Mouse (Mus musculus) CD4-positive, CD25-positive, alpha-beta regulatory T cell, adult 2 months (primary cell): ENCODE results near the gene Klhl22.
"Not testable (repeated sequence)": the region's sequence is repeated elsewhere in the genome, so short reads cannot be mapped to it uniquely, and the experiment has no call there.

Experiments
- DNase-seq: peaks from one replicate; pipeline ENCODE4 v3.0.0-alpha.2; 2012; ENCODE audit warnings: low read depth, low spot score

Gene Klhl22

GRCm38 (mm10) chr16:17759344-17759773, at the start of gene Klhl22:
Gene Klhl22 (plus strand): TSS chr16:17759618.
- peak; percentile 89 for DNase-seq

- no peak for DNase-seq
Observed at GRCm38 (mm10) chr16:17717791-17718190, 41.6 kb upstream of the Klhl22 start.

- DNase-seq = no peak
Observed at GRCm38 (mm10) chr16:17721114-17721808, 38.2 kb upstream of the Klhl22 start.

- no peak for DNase-seq
Observed at GRCm38 (mm10) chr16:17721822-17722460, 37.5 kb upstream of the Klhl22 start.

GRCm38 (mm10) chr16:17722461-17723324, 36.7 kb upstream of the Klhl22 start:
- peak; percentile 93 for DNase-seq

- DNase-seq = no peak
Observed at GRCm38 (mm10) chr16:17723325-17723626, 36.1 kb upstream of the Klhl22 start.

DNA sequence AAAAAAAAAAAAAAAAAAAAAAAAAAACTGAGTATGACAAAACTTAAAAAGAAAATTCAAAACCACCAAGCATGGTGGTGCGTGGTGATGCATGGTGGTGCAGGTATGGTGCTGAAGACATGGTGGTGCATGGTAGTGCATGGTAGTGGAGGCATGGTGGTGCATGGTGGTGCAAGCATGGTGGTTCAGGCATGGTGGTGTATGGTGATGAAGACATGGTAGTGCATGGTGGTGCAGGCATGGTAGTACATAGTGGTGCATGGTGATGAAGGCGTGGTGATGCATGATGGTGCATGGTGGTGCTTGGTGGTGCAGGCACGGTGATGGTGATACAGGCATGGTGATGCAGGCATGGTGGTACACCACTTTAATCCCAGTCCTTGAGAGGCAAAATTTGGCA, 35.0 kb upstream of the Klhl22 start:
- DNase-seq = peak; percentile 17

- peak; percentile 89 for DNase-seq
Observed at GRCm38 (mm10) chr16:17727179-17727861, 32.1 kb upstream of the Klhl22 start.

GRCm38 (mm10) chr16:17729974-17730373, 29.4 kb upstream of the Klhl22 start:
- DNase-seq = no peak

DNA sequence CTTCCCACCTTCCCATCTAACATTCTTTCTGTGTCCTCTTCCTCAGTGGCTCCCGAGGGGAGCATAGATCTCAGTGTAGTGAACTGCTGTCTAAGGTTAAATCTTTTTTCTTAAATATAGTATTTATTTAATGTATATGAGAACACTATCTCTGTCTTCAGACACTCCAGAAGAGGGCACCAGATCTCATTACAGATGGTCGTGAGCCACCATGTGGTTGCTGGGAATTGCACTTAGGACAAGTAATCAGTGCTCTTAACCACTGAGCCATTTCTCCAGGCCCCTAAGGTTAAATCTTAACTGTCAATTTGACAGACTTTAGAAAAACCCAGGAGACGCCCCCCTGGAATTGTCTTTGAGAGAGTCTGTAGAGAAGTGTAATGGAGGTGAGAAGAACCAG, 27.4 kb upstream of the Klhl22 start:
- no peak for DNase-seq

- DNase-seq = no peak
Observed at GRCm38 (mm10) chr16:17732431-17732830, 27.0 kb upstream of the Klhl22 start.

DNA sequence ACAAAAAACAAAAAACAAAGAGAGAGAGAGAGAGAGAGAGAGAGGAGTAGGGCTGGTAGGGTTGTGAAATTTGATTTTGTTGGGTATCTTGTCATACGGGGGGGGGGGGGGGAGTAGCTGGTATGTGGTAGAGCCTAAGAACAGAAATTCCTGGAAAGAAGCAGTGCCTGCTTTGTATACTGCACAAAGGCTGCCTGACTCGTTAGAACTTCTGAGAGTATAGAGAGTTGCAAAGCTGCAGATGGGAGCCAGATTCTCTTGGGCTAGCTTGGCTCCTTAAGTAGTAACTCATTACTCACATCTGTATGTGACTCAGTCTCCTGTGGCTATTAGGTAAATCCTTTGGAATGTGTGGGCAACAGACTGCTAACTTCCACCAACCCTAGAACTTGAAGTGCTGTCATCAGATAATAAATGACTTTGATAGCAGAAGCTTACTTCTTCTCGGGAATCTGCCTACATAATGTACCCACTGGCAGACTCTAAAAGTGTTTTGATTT, 26.5 kb upstream of the Klhl22 start, which contains the start of gene Med15:
TSS of gene Med15 (minus strand) at position 51 of the 500 bp plus-strand sequence.
- DNase-seq = no peak

GRCm38 (mm10) chr16:17733646-17734045, 25.8 kb upstream of the Klhl22 start:
- DNase-seq = no peak

DNA sequence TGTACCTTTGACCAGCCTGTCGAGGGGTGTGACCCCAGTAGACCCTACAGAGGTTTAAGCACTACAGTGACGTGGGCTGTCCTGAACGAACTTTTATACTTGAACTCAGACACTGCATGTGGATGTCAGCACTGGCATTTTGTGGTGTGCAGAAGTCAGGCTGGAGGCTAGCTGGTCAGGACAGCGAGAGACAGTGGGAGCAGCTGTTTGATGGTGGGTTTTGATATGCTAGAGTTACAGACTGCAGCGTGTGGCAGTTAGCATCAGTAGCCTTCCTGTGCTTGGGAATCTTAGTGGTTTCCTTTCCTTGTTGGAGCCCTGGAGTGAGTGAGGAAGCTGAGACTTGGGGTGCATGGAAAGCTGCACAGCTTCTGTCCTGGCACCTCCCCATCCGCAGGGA, 24.5 kb upstream of the Klhl22 start:
- DNase-seq = not testable (repeated sequence)

GRCm38 (mm10) chr16:17736156-17736555, 23.3 kb upstream of the Klhl22 start:
- DNase-seq = no peak

DNA sequence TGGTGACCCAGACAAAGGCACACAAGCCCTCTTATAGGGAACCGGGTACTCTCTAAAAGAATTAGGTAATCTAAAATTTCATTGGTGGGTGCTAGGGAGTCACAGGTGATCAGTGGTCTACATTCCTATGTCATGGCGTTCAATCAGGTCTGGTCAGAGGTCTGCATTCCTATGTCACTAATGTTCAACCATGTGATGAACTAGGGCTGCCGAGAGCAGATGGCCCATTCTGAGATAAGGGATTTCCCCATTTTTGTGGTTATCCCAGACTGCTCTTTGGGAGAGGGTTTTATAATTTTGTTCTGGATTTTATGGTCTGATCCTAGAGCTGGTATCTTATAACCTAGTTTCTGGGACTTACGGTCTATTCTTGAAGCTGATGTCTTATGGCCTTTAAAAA, 19.3 kb upstream of the Klhl22 start:
- no peak for DNase-seq

DNA sequence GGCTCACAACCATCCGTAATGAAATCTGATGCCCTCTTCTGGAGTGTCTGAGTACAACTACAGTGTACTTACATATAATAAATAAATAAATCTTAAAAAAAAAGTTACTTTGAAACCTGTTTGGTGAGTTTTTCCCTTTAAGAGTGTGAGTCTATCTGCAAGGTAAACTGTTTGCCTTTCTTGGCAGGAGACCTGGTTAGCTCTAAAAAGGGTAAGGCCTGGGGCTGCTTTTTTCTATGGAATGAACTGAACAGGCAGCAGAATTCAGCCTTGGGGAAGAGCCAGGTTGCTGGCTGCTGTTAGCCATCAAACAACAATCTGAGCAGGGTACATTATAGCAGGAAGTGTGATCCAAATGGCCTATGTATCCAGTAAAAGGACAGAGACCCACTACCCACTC, 16.6 kb upstream of the Klhl22 start:
- no peak for DNase-seq

GRCm38 (mm10) chr16:17743279-17743678, 16.1 kb upstream of the Klhl22 start:
- DNase-seq = no peak

DNA sequence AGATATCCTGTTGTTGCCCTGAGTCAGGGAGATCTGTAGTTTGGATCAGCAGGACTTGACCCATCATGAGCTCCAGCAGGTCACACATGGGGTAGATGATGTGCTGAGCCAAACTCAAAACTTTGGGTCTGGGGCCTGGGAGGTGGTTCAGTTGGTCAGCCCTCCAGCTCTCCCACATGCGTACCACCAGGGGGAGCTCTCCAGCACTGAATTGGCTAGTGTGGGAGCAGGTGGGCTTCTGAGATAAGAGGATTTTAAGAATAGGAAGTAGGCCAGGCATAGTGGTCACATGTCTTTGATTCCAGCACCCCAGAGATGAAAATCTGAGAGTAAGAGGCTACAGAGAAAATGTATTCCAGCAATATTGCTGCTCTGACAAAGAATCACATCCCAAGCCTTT, 14.9 kb upstream of the Klhl22 start:
- DNase-seq = peak; percentile 80

- no peak for DNase-seq
Observed at GRCm38 (mm10) chr16:17745067-17745466, 14.4 kb upstream of the Klhl22 start.

DNA sequence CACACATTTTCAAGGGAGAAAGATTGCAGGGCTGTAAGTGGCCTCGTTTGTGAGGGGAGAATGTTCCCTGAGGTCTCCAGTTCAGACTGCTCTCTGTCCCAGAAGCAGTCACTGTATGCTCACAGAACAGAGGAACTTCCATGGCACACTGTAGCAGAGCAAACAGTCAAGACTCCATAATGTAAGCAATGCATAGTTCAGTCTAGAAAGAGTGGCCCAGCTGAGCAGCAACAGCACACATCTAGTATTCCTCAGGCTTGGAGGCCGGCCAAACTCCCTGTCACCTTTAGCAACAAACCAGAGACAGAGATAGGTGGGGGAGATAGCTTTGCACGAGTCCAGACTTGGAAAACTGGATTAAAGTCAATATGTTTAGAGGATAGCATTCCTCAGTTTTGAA, 6.4 kb upstream of the Klhl22 start:
- no peak for DNase-seq

GRCm38 (mm10) chr16:17753686-17754085, 5.7 kb upstream of the Klhl22 start:
- no peak for DNase-seq
